Mouse (Mus musculus) cerebellum, postnatal 4 days (tissue): ENCODE results near the gene Trim16.

ENCODE experiments used
- DNase-seq, 2 experiments: peaks; one replicate each; pipeline ENCODE4 v3.0.0; 2022; ENCODE audit warnings: low spot score in 2 of 2, mixed read lengths in 1 of 2

Trim16 gene

DNA sequence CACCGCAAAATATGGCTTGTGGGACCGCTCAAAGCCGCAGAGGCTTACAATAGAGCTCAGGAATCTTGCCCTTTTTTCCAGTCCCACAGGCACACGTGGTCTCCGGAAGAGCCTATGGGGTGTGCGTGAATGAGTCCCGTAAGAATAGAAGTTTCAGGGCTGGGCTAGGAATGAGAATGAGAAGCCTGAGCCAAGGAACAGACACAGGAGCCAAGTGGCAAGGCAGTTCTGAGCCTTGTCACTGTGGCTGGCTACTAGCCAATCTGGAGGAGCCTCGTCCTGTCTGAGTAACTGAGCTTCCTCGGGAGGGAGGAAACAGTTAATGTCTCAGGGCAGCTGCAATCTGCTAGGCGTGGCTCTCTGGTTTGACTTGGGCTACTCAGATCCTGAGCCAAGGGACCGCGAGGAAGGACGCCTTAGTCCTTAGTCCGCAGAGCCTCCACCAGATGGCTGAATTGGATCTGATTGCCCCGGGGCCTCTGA, at the start of gene Trim16:
Gene Trim16 (plus strand): TSS at position 173 of the 483 bp plus-strand sequence.
- peak in 1 of 2 experiments; percentile 57 for DNase-seq

DNA sequence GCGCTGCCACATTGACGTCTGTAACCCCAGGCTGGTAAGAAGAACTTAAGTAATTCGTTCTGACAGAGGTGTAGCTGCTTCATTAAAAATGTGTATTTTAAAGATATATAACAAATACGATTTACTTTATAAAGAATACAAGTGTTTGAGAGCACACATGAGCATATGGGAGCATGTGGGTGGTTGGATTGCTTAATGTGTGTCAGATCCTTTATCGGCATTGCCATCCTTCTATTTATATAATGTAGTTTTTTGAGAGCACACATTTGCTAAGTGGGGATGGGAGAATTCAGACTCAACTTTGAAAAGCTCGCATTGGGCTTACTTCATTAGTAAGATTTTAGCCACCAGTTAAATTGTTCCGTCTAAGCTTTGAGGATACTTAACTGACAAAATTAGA, 43.5 kb upstream of the Trim16 start:
- DNase-seq, result no peak

DNA sequence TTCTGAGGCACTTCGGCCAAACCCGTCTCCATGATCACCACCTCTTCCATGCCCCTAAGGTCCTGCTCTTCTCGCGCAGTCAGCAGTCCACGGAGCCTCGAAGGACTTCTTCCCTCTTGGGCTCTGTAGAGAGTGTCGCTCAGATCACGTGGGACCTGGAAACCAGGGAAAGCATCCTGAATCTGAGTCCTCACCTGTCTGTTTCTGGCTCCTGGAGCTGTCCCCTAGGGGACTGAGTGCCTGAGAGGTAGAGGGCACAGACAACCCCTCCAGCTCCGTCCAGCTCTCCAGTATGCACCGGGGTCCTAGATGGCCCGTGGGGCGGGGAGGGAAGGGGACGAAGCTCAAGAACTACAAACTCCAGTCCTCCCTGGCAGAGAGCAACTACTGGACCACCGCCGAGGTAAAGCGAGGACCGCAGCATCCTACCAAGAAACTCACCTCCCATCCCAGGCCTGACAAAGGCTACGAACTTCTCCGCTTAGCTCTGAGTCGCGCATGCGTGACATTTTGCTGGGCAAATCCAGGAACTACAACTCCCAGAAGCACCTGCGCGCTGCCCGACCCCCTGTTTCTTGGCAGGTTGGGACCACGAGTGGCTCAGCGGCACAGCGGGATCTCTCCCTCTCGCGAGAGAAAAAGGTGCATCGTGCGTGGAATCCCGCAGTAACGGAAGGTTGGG, 31.0 kb upstream of the Trim16 start, which contains the start of gene Zfp286:
Gene Zfp286 (minus strand): TSS at position 528 of the 682 bp plus-strand sequence.
- DNase-seq, result peak; percentile 73 to 88

DNA sequence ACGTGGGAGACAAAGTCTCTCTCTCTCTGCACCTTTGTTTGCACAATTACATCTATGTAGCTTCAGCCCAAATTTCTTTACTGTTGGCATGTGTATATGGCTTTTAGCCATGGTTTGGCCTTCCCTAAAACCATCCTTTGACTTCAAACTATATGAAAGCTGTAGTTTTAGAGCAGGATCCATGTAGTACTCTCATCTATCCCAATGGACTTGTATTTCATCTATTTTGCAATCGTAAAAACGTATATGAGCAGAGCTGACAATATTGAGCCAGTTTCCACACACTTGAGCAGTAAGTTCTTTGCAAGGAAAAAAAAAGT, 30.5 kb upstream of the Trim16 start:
- DNase-seq, result no peak

DNA sequence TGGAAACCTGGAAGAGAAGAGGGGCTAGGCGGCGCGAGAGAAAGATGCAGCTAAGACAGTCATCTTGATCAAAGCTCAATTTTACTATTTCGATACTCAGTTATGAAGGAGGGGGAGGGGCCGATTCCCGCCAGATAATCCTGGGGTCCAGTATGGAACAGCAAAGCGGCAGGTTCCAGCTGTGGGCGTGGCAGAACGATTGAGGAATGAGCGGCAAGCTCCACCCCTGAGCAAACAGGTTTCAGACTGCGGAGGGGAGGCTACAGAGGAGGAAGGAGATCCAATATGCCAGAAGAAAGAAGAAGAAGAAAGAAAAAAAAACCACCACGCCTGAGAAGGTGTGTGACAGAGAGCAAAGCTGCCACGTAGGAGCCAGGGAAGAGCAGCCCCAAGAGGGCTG, 15.9 kb upstream of the Trim16 start:
- DNase-seq, result no peak

DNA sequence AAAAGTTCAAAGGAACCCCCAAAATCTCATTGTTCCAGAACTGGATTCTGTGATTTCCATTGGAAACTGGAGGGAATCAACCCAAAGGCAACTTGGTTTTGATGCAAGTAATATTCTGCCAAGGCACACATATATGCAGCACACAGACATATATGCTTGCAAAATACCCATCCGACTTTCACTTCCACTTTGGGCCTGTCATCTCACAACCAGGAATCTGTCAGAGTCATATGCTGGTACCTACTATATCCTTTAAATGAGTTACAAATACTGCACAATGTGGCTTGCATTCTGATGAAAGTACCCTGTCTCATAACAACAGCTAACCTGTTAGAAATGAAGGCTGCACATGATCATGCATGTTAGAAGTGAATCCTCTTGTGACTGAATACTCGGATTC, 12.1 kb upstream of the Trim16 start:
- DNase-seq, result no peak

DNA sequence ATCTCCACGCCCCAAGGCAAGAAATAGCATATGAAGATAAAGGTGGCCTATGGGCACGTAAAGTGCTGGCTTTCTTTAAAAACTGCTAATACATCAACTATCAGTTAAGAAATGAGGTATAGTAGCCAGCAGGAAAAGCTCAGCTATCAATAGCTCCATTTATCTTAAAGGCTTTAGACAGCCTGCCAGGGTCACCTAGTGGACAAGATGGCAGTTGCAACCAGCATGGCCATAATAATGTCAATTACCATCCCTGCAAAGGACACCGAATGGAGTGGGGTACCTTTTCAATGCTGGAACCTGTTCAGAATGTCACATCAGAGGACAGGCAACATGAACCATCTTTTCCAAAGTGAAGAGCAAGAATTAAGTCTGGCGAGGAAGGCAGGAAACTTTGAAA, 10.8 kb upstream of the Trim16 start:
- peak in 1 of 2 experiments; percentile 16 for DNase-seq

DNA sequence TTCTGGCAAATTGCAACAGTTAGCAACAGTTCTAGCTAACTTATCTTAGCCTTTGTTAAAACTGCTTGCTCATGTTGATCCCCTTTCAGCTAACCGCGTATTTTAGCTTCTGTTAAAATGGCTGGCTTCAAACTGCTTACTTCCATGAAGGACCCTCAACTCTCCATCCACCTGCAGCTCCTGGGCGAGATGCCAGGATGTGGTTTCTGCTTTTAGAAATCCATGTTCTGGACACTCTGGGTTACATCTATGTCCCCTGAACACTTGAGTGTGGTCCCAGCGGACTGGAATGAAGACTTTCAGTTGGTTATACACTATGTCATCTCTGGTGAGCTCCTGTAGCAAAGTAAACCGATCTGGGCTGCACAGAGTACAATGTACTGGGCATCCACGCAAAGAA, 7.8 kb upstream of the Trim16 start:
- no peak for DNase-seq

DNA sequence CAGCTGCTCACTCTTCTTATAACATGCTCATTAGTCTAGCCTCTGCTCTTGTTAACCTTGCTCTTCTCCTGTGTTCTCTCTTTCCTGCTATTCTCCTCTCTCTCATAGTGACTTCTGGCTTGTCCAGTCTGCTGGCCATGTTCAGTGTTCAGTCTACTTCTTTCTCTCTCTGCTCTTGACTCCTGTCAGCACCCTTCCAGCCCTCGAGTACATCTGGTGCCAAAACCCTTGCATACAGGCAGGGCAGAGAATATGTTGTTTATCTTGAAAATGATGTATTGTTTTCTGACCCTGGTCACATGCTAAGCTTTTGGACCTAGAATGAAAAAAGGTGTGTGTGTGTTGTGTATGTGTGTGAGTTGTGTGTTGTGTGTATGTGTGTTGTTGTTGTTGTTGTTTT, 6.5 kb upstream of the Trim16 start:
- no peak for DNase-seq

DNA sequence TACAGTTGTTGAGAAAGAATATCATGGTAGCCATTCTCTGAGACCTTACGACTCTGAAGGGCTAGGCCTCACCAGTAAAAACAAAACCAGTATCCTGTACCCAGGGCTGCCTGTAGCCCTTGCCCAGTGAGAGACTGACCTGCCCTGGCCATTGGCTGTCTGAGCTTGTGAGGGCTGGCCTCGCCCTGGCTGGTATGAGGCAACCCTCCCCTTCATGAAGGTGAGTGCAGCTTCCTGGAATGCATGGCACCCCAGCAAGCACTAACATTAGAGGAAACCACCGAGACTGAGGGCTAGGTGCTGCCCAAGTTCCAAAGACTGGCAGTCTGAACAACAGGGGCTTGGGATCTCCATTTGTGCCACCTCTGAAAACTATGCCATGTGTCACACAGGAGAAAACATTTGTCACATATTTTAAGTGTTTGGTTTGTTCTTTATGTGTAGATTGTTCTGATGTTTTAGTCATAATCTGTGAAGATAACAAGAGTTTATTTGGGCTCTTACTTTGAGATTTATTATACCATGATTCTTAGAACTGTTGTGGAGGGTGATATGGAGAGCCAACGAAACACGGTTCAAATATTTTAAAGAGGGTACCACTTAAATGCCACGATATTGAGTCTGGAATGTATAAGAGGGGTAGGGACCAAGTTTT, 5.9 kb upstream of the Trim16 start:
- DNase-seq, result no peak

DNA sequence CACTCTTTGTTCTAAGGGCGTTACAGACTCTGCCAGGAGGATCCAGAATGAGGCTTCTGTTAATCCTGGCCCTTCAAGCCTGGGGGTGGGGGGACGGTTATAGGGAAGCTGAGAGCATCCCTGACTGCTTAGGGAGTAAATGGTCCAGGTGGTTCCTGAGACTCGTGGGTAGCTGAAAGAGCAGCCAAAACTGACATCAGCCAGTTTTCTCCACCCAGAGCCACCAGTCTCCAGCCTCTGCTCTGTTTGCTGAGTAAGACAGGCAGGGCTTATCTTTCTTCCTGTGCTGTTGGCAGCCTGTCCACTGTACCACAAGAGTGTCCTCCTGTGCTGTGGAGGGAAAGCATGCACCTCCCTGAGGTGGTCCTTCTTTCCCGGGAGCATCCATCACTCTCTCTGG, 5.4 kb upstream of the Trim16 start:
- no peak for DNase-seq

DNA sequence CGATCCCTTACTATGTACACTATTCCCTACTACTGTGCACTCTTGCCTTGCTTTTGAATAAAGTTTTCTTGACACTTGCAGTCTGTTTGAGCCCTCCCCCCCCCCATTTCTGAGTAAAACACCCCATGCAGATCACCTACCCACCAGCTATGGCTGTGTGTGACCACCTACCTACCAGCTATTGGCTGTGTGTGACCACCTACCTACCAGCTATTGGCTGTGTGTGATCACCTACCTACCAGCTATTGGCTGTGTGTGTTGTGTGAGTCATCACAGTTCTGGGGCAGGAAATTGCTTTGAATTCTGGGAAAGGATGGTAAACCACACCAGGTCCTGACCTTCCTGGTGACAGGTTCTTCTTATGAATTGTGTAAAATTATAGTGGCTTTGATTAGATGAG, 4.6 kb upstream of the Trim16 start:
- no peak for DNase-seq

DNA sequence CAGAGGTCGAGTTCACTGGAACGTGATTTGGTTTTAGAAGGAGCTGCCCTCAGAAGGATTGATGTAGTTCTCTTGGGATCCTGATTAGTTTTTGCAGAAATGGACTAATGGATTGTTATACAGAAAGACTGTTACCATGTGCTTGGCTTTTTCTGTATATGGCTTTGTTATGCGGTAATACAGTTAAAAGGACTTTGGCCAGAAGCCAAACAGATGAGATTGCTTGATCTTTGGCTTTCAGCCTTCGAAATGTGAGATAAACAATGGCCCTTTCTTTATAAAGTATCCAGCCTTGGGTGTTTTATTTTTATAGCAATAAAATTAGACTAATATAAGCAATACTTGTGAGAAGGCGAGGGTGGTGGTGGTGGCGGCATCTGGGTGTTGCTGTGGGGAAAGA, 3.4 kb upstream of the Trim16 start:
- DNase-seq, result no peak

DNA sequence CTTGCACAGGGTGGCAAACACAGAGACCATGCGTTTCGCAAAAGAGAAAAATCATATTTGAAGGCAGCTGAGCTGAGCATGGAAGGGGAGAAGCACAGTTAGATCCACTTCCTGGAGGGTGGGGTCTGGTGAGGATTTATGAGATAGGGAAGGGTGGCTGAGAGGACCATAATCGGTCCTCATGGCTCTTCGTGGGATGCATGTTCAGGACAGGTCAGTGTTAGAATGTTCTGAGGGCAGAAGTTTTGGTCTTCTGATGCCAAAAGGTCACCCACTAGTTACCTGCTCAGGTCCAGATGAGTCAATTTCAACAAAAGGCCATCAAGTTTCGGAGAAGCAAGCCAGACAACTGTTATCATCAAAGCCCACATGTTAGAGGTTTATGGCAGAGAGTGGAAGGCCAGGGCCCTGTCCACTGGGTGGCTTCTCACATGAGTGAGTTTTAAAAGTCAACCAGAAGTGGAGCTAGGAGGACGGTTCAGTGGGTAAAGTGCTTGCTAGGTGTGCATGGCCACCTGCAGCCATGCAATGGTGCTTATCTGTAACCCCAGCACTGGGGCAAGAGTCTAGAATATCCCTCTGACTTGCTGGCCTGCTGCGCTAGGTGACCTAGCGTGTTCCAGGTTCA, 858 bp upstream of the Trim16 start:
- no peak for DNase-seq

DNA sequence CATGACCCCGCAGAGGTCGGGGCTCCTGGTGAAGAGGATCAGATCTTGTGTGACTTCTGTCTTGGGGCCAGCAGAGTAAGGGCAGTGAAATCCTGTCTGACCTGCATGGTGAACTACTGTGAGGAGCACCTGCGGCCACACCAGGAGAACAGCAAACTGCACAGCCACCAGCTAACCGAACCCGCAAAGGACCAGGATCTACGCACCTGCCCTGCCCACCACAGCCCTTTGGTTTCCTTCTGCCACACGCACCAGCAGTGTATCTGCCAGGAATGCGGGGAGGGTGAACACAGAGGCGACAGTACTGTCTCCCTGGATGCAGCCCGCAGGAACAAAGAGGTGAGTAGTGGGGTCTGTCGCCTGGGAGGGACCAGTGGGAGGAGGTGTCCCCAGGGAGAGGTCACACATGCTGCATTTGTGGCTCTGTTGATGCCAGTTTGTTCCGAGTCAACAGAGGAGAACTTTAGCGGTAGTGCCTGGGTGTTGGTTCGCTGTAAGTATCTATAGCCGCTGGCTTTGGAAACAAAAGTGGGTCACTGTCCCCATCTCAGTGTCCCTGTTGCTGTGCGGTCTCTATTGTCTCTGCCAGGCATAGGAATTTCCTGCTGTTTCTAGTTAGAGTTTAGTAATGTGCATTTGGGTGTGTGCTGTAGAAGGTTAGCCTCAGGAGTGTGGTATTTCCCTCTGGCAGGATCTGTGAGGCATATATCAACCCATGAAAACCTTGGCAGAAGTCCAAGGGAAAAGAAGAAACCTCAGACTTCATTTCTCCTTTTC, 818 bp downstream of the Trim16 start:
- peak in 1 of 2 experiments; percentile 3 for DNase-seq

DNA sequence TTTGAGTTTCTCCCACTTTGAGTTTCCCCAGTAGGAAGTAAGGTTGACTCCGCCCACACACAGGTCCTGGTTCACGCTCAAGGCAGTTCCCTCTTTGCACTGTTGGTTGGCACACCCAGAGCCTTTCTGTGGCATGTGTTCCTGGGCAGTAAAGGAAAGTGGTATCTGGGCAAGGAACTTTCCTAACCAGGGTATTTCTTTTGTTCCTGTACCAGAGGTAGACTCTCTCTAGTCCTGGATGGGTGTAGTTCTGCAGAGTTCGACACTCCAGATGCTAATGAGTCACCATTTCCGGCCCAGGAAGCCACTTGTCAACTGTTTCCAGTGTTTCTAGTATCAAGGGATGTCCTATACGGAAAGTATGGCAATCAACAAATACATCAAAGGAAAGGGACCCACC, 1.9 kb downstream of the Trim16 start:
- no peak for DNase-seq

DNA sequence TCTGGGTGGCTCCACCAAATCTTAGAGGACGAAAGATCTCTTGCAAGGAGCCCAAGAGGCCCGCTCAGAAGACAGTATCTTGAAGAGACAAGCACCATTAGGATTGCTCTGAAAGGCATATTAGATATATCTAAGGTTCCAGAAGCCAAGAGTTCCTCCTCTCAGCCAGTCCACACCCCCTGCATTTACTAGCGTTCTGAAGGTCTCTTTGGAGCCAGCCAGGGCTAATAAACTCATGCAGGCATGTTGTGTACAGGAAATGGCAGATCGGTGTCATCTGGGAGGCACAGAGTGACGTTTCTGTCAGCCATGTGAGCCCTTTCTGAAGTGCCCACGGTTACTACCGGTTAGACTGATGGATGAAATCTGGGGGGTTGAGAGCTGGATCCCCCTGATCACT, 4.2 kb downstream of the Trim16 start:
- DNase-seq, result no peak

DNA sequence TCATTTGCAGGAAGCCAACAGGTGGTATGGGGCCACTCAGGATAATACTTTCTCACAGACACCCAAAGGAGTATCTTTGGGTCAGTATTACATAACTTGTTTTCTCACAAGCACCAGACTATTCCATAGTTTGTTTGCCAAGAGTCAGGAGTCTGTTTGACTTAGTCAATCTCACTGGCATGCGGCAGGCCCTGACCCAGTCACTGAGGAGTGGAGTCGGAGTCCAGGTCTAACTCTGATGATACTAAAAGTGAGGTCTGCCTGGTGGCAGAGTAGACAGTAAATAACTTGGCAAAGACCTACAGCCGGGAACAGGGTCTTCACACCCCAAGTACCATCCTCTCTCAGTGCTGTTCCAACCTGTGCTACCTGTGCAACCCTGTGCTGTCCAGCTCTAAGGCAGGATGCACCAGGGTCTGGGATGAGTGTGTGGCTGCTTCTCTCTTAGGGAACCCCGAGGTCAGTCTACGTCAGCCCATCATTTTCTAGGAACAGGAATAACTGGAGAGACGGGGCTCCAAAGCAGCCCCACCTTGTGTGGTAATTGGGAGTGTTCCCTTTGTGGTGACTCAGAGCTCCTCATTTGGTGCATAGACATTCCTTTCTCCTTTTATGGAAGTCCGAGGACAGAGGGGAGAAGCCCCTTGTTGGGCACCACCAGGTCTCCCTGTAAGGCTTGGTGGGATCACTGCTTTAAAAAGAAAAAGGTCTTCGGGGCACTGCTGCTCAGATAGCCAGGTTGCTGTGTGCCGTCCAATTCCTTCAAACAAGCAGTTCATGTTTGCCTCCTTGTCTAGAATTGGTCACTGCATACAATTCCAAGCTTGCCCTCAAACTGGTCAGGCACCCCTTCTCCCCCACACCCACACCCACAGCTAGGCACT, 5.4 kb downstream of the Trim16 start:
- no peak for DNase-seq

DNA sequence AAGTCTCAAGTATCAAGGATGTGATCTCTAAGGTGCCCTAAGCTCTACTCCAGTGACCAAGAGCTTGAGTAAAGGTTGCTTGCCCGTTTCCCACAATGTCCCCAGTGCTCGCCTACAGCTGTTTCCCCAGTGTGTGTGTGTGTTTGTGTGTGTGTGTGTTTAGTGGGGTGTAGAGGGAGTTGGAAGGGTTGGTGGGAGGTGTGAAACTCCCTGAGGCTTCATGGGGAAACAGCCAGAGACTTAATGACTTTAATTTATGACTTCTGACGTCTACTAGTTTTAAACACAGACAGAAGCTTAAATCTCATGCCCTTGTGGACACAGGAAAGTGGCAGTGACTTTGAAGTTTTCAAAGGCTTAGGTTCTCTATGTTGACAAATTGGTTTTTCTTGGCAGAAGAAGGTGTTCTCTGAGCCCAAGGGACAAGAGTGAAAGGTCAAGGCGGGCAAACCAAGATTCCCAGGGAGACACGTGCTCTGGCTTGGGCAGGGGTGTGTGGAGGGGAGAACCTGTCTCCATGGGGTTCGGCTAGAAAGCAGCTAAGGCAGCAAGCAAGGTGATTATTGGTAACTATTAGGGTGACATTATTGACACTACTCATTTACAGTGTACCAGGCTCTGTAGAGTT, 6.2 kb downstream of the Trim16 start:
- DNase-seq, result no peak

DNA sequence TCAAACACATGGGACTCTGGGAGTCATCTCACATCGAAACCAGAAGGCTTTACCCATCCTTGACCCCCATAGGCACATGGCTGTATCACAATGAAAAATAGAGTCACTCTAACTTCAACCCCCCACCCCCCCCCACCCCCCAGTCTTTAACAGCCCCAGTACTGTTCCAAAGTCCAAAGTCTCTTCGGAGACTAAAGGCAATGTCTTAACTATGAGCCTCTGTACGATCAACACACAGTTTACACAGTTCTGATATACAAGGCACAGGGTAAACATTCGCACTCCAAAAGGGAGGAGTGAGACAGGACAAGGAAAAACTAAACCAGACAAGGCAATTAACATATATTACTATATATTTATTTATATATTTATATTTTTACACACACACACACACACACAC, 7.1 kb downstream of the Trim16 start:
- no peak for DNase-seq

DNA sequence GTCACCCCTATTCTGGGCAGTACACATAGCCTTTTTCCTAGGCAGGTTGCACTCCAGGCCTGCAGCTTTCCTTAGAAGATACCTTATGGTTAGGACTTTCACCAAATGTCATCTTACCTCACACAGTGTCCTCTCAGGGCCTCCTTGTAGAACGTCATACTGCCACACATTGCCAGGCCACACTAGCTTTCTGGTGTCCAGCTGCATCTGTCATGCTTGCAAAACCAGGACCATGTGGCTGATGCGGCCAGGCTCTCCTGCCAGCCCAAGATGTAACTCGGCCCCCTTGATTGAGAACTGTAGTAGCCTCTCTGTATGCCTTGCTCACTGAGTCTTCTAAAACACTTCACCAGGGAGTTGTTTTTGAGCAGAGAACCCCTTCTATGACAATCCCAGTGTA, 7.9 kb downstream of the Trim16 start:
- DNase-seq, result no peak
